Mouse (Mus musculus): ENCODE data around the gene Pmf1.

DNA sequence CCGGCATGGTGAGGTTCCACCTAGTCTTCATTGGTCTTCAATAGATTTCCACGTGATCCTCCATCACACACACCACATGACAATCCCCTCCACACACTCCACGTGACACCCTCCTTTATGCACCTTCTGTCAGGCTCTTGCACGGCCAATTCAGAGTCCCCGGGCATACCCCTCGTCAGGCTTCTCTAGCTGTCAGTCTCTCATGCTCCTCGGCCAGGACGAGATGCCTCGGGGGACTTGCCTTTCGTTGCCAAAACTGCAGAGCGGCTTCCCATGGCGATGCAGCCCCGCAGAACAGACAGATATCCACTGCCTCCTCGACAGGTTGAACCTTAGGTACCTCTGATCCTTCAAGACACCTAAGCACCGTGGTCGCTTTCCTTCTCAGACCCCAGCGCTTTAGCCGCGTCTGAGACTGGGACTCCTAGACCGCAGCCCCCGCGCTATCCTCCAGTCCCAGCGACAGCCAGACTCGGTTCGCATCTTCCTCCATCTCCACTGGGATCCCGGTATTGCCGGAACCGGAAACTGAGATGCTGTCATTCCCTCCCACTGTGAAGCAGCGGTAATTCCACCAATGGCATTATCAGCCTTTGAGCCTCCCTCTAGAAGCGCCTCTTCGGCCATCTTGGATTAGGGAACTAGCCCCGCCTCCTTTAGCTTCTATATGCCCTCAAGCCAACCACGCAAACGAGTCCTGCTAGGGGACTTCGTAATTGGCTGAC lies 14.6 kb upstream of the Pmf1 start, which contains the start of gene Slc25a44:
- TF ChIP-seq POLR2A (IDR thresholded peaks at IDR 0.05; ENCODE audit: low read depth, low read length) (peak; percentile 94), CTCF (IDR thresholded peaks at IDR 0.05; ENCODE audit: borderline replicate concordance, insufficient read depth, low read length) (no peak)
